Mouse (Mus musculus): ENCODE results near the gene Slirp.

DNA sequence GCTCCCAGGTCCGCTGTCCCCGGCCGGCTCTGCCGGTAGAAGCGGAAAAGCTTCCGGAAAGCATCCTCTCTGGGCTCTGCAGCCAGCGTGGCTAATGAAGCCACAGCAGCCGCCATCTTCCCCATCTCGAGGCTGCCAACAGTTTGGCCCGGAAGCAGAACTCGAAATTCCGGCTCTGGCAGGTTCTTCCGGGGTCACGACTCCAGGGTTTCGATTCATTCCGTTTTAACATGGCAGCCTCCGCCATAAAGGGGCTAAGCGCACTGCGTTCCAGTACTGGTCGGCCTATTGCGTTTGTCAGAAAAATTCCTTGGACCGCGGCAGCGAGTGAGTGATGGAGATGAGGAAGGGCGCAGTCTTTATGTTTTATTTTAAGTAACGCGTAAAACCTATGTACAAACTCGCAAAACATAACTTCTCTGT lies at the start of gene Slirp, which contains the start of gene Alkbh1:
- TF ChIP-seq CTCF (IDR thresholded peaks at IDR 0.05; ENCODE audit: borderline replicate concordance, extremely low read depth, insufficient read depth, insufficient read length) (no peak), POLR2A (IDR thresholded peaks at IDR 0.05; ENCODE audit: borderline replicate concordance, extremely low read depth, insufficient read depth, insufficient read length, poor library complexity, severe bottlenecking) (peak; percentile 77; the same call in 1 of the 2 replicates)
